Mouse (Mus musculus) CH12.LX (cell line): ENCODE results near the gene Vcpkmt. TPM values are rescaled to one million over a fixed set of nuclear protein-coding genes. Genes with fewer than 3 reads are reported as not detected.

Experiments used
- DNase-seq: peaks from one replicate; pipeline ENCODE4 v3.0.0-alpha.2; 2013; ENCODE audit errors: extremely low read depth
- H3K27ac ChIP-seq: 2 replicates; pipeline ENCODE4 v1.5.1; 2012; ENCODE audit warnings: low read depth, mild to moderate bottlenecking, control low read depth, moderate library complexity; ENCODE audit not compliant: insufficient read depth
- H3K27me3 ChIP-seq: replicated peaks from 2 replicates; pipeline ENCODE3; 2012; ENCODE audit warnings: inconsistent platforms
- H3K36me3 ChIP-seq, 2 experiments: replicated peaks in 1 of 2; 2 replicates each; pipeline versions ENCODE3 to v1.6.1; 2012; ENCODE audit warnings: inconsistent platforms in 1 of 2, low read length in 1 of 2, mild to moderate bottlenecking in 1 of 2, mixed read lengths in 1 of 2, moderate library complexity in 1 of 2; ENCODE audit not compliant: control insufficient read depth in 1 of 2, insufficient read depth in 1 of 2
- H3K4me1 ChIP-seq, 2 experiments: 2 replicates each; pipeline ENCODE4 v1.6.1; 2012; ENCODE audit warnings: inconsistent platforms in 1 of 2, moderate library complexity in 1 of 2; ENCODE audit not compliant: insufficient read depth in 2 of 2, control insufficient read depth in 1 of 2
- H3K4me2 ChIP-seq: 2 replicates; pipeline ENCODE4 v1.6.1; 2012; ENCODE audit warnings: low read depth, mild to moderate bottlenecking, control low read depth; ENCODE audit not compliant: poor library complexity, insufficient read depth, severe bottlenecking
- H3K4me3 ChIP-seq, 3 experiments: fragments of 150-350 bp in 1 of 3; sonication (generic) in 1 of 3; replicated peaks in 1 of 3; 2 replicates each; pipeline versions ENCODE3 to v1.5.1; 2011 to 2012; ENCODE audit warnings: low read depth in 2 of 3, low read length in 2 of 3, mild to moderate bottlenecking in 2 of 3, moderate library complexity in 2 of 3, control low read depth in 1 of 3, improper control_type of control experiment in 1 of 3, inconsistent platforms in 1 of 3, mixed read lengths in 1 of 3; ENCODE audit not compliant: poor library complexity in 1 of 3
- H3K79me2 ChIP-seq: replicated peaks from 2 replicates; pipeline ENCODE4 v1.6.1; 2012; ENCODE audit warnings: mild to moderate bottlenecking, moderate library complexity; ENCODE audit not compliant: control insufficient read depth, poor library complexity, insufficient read depth, severe bottlenecking; ENCODE audit errors: extremely low read depth
- H3K9ac ChIP-seq: 2 replicates; pipeline ENCODE4 v1.6.1; 2012; ENCODE audit warnings: low read depth, mild to moderate bottlenecking, control low read depth, moderate library complexity; ENCODE audit not compliant: insufficient read depth
- H3K9me3 ChIP-seq: replicated peaks from 2 replicates; pipeline ENCODE3; 2012; ENCODE audit warnings: low read length, inconsistent platforms, mixed read lengths
- CHD1 ChIP-seq: IDR thresholded peaks from 2 replicates; pipeline ENCODE4 v1.6.1; 2012; ENCODE audit warnings: low read depth, low read length, improper control_type of control experiment, inconsistent platforms
- CTCF ChIP-seq, 2 experiments: IDR thresholded peaks in 1 of 2; conservative IDR thresholded peaks in 1 of 2; 2 replicates each; pipeline ENCODE4 v1.5.1; 2011 to 2012; ENCODE audit warnings: low read depth in 2 of 2, low read length in 2 of 2, improper control_type of control experiment in 1 of 2, inconsistent platforms in 1 of 2, mild to moderate bottlenecking in 1 of 2, moderate library complexity in 1 of 2
- ELF1 ChIP-seq: IDR thresholded peaks from 2 replicates; pipeline ENCODE4 v1.6.1; 2014; ENCODE audit warnings: low read depth, mild to moderate bottlenecking, inconsistent platforms, low read length, improper control_type of control experiment
- ETS1 ChIP-seq: conservative IDR thresholded peaks from 2 replicates; pipeline ENCODE4 v1.6.1; 2012; ENCODE audit warnings: low read depth, mild to moderate bottlenecking, inconsistent platforms, low read length, improper control_type of control experiment, moderate library complexity
- JUN ChIP-seq: IDR thresholded peaks from 2 replicates; pipeline ENCODE4 v1.6.1; 2011; ENCODE audit warnings: low read depth, mild to moderate bottlenecking, low read length, improper control_type of control experiment, moderate library complexity; ENCODE audit not compliant: insufficient read depth
- MAX ChIP-seq: IDR thresholded peaks from 2 replicates; pipeline ENCODE4 v1.6.1; 2011; ENCODE audit warnings: low read length, improper control_type of control experiment
- MAZ ChIP-seq: IDR thresholded peaks from 2 replicates; pipeline ENCODE4 v1.6.1; 2012; ENCODE audit warnings: low read depth, mild to moderate bottlenecking, inconsistent platforms, low read length, improper control_type of control experiment, moderate library complexity
- MXI1 ChIP-seq: IDR thresholded peaks from 2 replicates; pipeline ENCODE4 v1.6.1; 2011; ENCODE audit warnings: mild to moderate bottlenecking, low read depth, low read length, improper control_type of control experiment
- NRF1 ChIP-seq: IDR thresholded peaks from 2 replicates; pipeline ENCODE4 v1.6.1; 2014; ENCODE audit warnings: low read depth, mild to moderate bottlenecking, inconsistent platforms, low read length, improper control_type of control experiment, moderate library complexity
- PAX5 ChIP-seq: IDR thresholded peaks from 2 replicates; pipeline ENCODE4 v1.6.1; 2012; ENCODE audit warnings: low read length, inconsistent platforms, mixed read lengths
- POLR2A ChIP-seq: IDR thresholded peaks from 2 replicates; pipeline ENCODE4 v1.6.1; 2011; ENCODE audit warnings: low read depth, mild to moderate bottlenecking, improper control_type of control experiment, low read length
- POLR2AphosphoS2 ChIP-seq: IDR thresholded peaks from 2 replicates; pipeline ENCODE4 v1.6.1; 2011; ENCODE audit warnings: low read depth, low read length, improper control_type of control experiment
- RCOR1 ChIP-seq: conservative IDR thresholded peaks from 2 replicates; pipeline ENCODE4 v1.6.1; 2012; ENCODE audit warnings: low read depth, mild to moderate bottlenecking, inconsistent platforms, low read length, improper control_type of control experiment
- SIN3A ChIP-seq: IDR thresholded peaks from 2 replicates; pipeline ENCODE4 v1.6.1; 2012; ENCODE audit warnings: low read length, improper control_type of control experiment, inconsistent platforms
- SMC3 ChIP-seq: IDR thresholded peaks from 2 replicates; pipeline ENCODE4 v1.6.1; 2011; ENCODE audit warnings: low read depth, low read length, improper control_type of control experiment
- TBP ChIP-seq: conservative IDR thresholded peaks from 2 replicates; pipeline ENCODE4 v1.6.1; 2011; ENCODE audit warnings: low read depth, low read length, improper control_type of control experiment
- TCF12 ChIP-seq: IDR thresholded peaks from 2 replicates; pipeline ENCODE4 v1.6.1; 2014; ENCODE audit warnings: low read depth, mild to moderate bottlenecking, inconsistent platforms, low read length, improper control_type of control experiment
- ZC3H11A ChIP-seq: IDR thresholded peaks from 2 replicates; pipeline ENCODE4 v1.6.1; 2012; ENCODE audit warnings: low read depth, mild to moderate bottlenecking, inconsistent platforms, low read length, improper control_type of control experiment
- ZKSCAN1 ChIP-seq: IDR thresholded peaks from 2 replicates; pipeline ENCODE4 v1.6.1; 2012; ENCODE audit warnings: low read depth, inconsistent platforms, low read length, improper control_type of control experiment, borderline replicate concordance
- ZMIZ1 ChIP-seq: IDR thresholded peaks from 2 replicates; pipeline ENCODE4 v1.6.1; 2012; ENCODE audit warnings: low read depth, mild to moderate bottlenecking, inconsistent platforms, low read length, improper control_type of control experiment
- dilution Hi-C: fragments of 300-500 bp; cut with MboI; formaldehyde crosslinking; loops from 2 replicates; pipeline ENCODE4 v1.14.3; 2020; ENCODE audit warnings: low sequenced_read_pairs; ENCODE audit not compliant: extremely low pct_unique_long_range_greater_than_20kb, extremely low pct_ligation_motif_present
- in situ Hi-C: fragments of 300-500 bp; cut with MboI; formaldehyde crosslinking; loops from 3 replicates; pipeline ENCODE4 v1.14.3; 2019; ENCODE audit warnings: low sequenced_read_pairs, low pct_ligation_motif_present, low pct_unique_long_range_greater_than_20kb, mixed read lengths
- polyA plus RNA-seq: library from polyadenylated mRNA; unstranded; fragments of >175 nt; gene quantifications from 2 replicates; pipeline ENCODE4 v1.2.1, GENCODE M21; 2012; ENCODE audit warnings: low read depth; ENCODE audit not compliant: insufficient read length
- total RNA-seq, 2 experiments: library from RNA; depleted of rRNA; stranded (reverse); fragments of 300-350 nt in 1 of 2; fragments of >200 nt in 1 of 2; gene quantifications; 2 replicates each; pipeline ENCODE4 v1.2.3; 2012 to 2014

Vcpkmt gene
- total and polyA plus RNA-seq, 3 experiments, result 14.9 to 38.9 (median 23.5) TPM

- Histone ChIP-seq H3K9ac (no peak overlapping the region), H3K36me3 (peaks cover 3 to 4% of the 10 kb centered on the region in 2 experiments), H3K4me3 (no peak overlapping the region), H3K27ac (0 out of 2 replicates have a peak overlapping the region, but pooled peaks have one; percentile 8), H3K9me3 (peaks cover 16% of the 10 kb centered on the region), H3K4me2 (no peak overlapping the region), H3K79me2 (no peaks in the 10 kb centered on the region), H3K27me3 (no peaks in the 10 kb centered on the region), H3K4me1 (peaks cover 0 to 13% of the 10 kb centered on the region in 2 experiments; a peak in 1 of 4 replicates)
- in situ Hi-C loops (no loop called here), dilution Hi-C loops (no loop called here)
- DNase-seq, result no peak
- TF ChIP-seq TCF12 (0 out of 2 replicates have a peak, but pooled peaks have one; percentile 19), MAX (0 out of 2 replicates have a peak, but pooled peaks have one; percentile 14), POLR2AphosphoS2 (peak; percentile 49; the same call in 1 of the 2 replicates), ZMIZ1 (0 out of 2 replicates have a peak, but pooled peaks have one; percentile 5), PAX5 (no peak), MAZ (no peak), SIN3A (no peak), ETS1 (0 out of 2 replicates have a peak, but pooled peaks have one; percentile 21)
Observed at GRCm38 (mm10) chr12:69556221-69556861, 26.5 kb downstream of the Vcpkmt start.

GRCm38 (mm10) chr12:69545456-69546178 lies 37.2 kb downstream of the Vcpkmt start:
- dilution Hi-C loops, result no loop called here

More at GRCm38 (mm10) chr12:69545456-69546178, 37.2 kb downstream of the Vcpkmt start:
- Histone ChIP-seq H3K27ac (peak overlapping the region; percentile 89), H3K27me3 (no peaks in the 10 kb centered on the region), H3K9me3 (no peaks in the 10 kb centered on the region), H3K79me2 (no peaks in the 10 kb centered on the region), H3K4me2 (peak overlapping the region; percentile 32), H3K9ac (peak overlapping the region; percentile 55; the same call in 1 of the 2 replicates), H3K4me1 (peaks cover 18 to 50% of the 10 kb centered on the region in 2 experiments), H3K36me3 (no peaks in the 10 kb centered on the region), H3K4me3 (peak overlapping the region in 1 of 3 experiments; percentile 6)
- no peak for TF ChIP-seq RCOR1
- TF ChIP-seq SMC3, result no peak
- no peak for TF ChIP-seq ZC3H11A
- peak; percentile 86 for TF ChIP-seq NRF1
- TF ChIP-seq MAZ, result peak; percentile 57; the same call in 1 of the 2 replicates
- TF ChIP-seq JUN, result peak; percentile 34
- TF ChIP-seq ELF1, result 0 out of 2 replicates have a peak, but pooled peaks have one; percentile 19
- TF ChIP-seq CHD1, result no peak
- TF ChIP-seq POLR2A, result no peak; the same call in 1 of the 2 replicates
- TF ChIP-seq ZKSCAN1, result no peak
- no peak for TF ChIP-seq CTCF (conservative IDR thresholded peaks at IDR 0.05 in 1 of 2, IDR thresholded peaks at IDR 0.05 in 1 of 2; ENCODE audit: low read depth in 2 of 2, low read length in 2 of 2)
- TF ChIP-seq MXI1, result no peak
- no peak for TF ChIP-seq PAX5
- peak; percentile 84 for TF ChIP-seq TCF12
- TF ChIP-seq ETS1, result peak; percentile 50; the same call in 1 of the 2 replicates
- TF ChIP-seq ZMIZ1, result 0 out of 2 replicates have a peak, but pooled peaks have one; percentile 45
- no peak for TF ChIP-seq TBP
- DNase-seq, result peak; percentile 80
- in situ Hi-C loops, result no loop called here
